Mouse (Mus musculus): Measurements from ENCODE around the gene Cpne4.

DNA sequence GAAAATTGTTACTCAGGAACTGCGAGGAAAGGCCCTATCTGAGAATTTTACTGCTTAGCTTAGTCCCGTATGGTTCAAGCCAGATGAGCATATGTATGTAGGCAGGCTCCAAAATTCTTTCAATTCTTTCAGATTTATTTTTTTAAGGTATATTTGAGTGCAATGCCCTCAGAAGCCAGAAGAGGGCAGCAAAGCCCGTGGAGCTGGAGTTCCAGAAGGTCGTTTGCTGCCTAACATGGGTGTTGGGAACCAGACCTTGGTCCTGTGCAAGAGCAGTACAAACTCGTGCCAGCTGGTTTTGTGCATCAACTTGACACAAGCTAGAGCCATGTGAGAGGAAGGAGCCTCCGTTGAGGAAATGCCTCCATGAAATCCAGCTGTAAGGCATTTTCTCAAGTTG is 11.6 kb upstream of the Cpne4 start:
- peak; percentile 49; the same call in 1 of the 2 replicates for TF ChIP-seq CTCF (IDR thresholded peaks at IDR 0.05; ENCODE audit: extremely low read depth, insufficient read length, insufficient replicate concordance, low read depth, low read length)
- no peak for TF ChIP-seq POLR2A (IDR thresholded peaks at IDR 0.05; ENCODE audit: low read depth, low read length)
